Mouse (Mus musculus) spleen, adult 12 weeks (tissue): ENCODE results near the gene Wdr73.
"Not testable (repeated sequence)": the region's sequence is repeated elsewhere in the genome, so short reads cannot be mapped to it uniquely, and the experiment has no call there.

Experiments used
- DNase-seq: peaks from one replicate; pipeline ENCODE4 v3.0.0; 2022; ENCODE audit warnings: low spot score

The Wdr73 gene

GRCm38 (mm10) chr7:80900944-80901501 is at the start of gene Wdr73:
TSS of gene Wdr73 (minus strand) at chr7:80901269.
- peak; percentile 86 for DNase-seq

- peak; percentile 94 for DNase-seq
These were observed 46.6 kb upstream of the Wdr73 start, which contains the start of gene Sec11a for GRCm38 (mm10) chr7:80947445-80948350. TSS of gene Sec11a (minus strand) at chr7:80947780.

- DNase-seq: no peak
These were observed 38.7 kb upstream of the Wdr73 start for GRCm38 (mm10) chr7:80939808-80940207.

- DNase-seq: not testable (repeated sequence)
These were observed 36.2 kb upstream of the Wdr73 start for GRCm38 (mm10) chr7:80937304-80937666.

- not testable (repeated sequence) for DNase-seq
These were observed 35.7 kb upstream of the Wdr73 start for GRCm38 (mm10) chr7:80936617-80937303.

GRCm38 (mm10) chr7:80935834-80936233 is 34.8 kb upstream of the Wdr73 start:
- no peak for DNase-seq

GRCm38 (mm10) chr7:80932777-80933176 is 31.7 kb upstream of the Wdr73 start:
- no peak for DNase-seq

GRCm38 (mm10) chr7:80931618-80932207 is 30.6 kb upstream of the Wdr73 start:
- DNase-seq: no peak

- DNase-seq: no peak
These were observed 22.1 kb upstream of the Wdr73 start for GRCm38 (mm10) chr7:80923165-80923564.

GRCm38 (mm10) chr7:80919647-80920008 is 18.6 kb upstream of the Wdr73 start:
- no peak for DNase-seq

GRCm38 (mm10) chr7:80918982-80919646 is 18.0 kb upstream of the Wdr73 start:
- no peak for DNase-seq

GRCm38 (mm10) chr7:80917916-80918465 is 16.9 kb upstream of the Wdr73 start:
- DNase-seq: no peak

- DNase-seq: no peak
These were observed 11.4 kb upstream of the Wdr73 start for GRCm38 (mm10) chr7:80912496-80912895.

GRCm38 (mm10) chr7:80911053-80911452 is 10.0 kb upstream of the Wdr73 start:
- DNase-seq: no peak

GRCm38 (mm10) chr7:80904921-80905515 is 3.9 kb upstream of the Wdr73 start, which contains the start of gene Nmb:
TSS of gene Nmb (minus strand) at chr7:80905076.
- peak; percentile 23 for DNase-seq

- no peak for DNase-seq
These were observed 2.8 kb upstream of the Wdr73 start for GRCm38 (mm10) chr7:80903625-80904422.

GRCm38 (mm10) chr7:80901541-80902274 is 639 bp upstream of the Wdr73 start:
- no peak for DNase-seq

- DNase-seq: no peak
These were observed 3.3 kb downstream of the Wdr73 start for GRCm38 (mm10) chr7:80897721-80898120.

- no peak for DNase-seq
These were observed 3.9 kb downstream of the Wdr73 start for GRCm38 (mm10) chr7:80897134-80897533.
